Mouse (Mus musculus) myocyte (in vitro differentiated cells): Measurements from ENCODE around the gene Fkbp6. TPM values are rescaled to one million over a fixed set of nuclear protein-coding genes. Genes with fewer than 3 reads are reported as not detected.

ENCODE experiments used
- H3K27me3 ChIP-seq: one replicate; pipeline ENCODE4 v1.6.1; 2011; ENCODE audit not compliant: control insufficient read depth, insufficient read depth, insufficient read length
- H3K36me3 ChIP-seq: one replicate; pipeline ENCODE4 v1.6.1; 2011; ENCODE audit not compliant: control insufficient read depth, insufficient read depth
- H3K4me2 ChIP-seq: one replicate; pipeline ENCODE4 v1.6.1; 2011; ENCODE audit warnings: low read depth, control low read depth
- H3K4me3 ChIP-seq: one replicate; pipeline ENCODE4 v1.5.1; 2011; ENCODE audit warnings: mild to moderate bottlenecking, control low read depth, moderate library complexity
- H3K79me2 ChIP-seq: one replicate; pipeline ENCODE4 v1.6.1; 2011; ENCODE audit not compliant: control insufficient read depth, insufficient read depth
- H3ac ChIP-seq: one replicate; pipeline ENCODE4 v1.6.1; 2011; ENCODE audit not compliant: control insufficient read depth, insufficient read length
- CEBPB ChIP-seq: IDR thresholded peaks from 2 replicates; pipeline ENCODE4 v1.6.1; 2011; ENCODE audit warnings: mild to moderate bottlenecking, moderate library complexity; ENCODE audit not compliant: poor library complexity, insufficient read depth, severe bottlenecking
- E2F4 ChIP-seq: IDR thresholded peaks from one replicate; pipeline ENCODE4 v1.6.1; 2011; ENCODE audit warnings: mild to moderate bottlenecking, control low read depth, moderate library complexity; ENCODE audit not compliant: insufficient read depth
- MAX ChIP-seq: IDR thresholded peaks from one replicate; pipeline ENCODE4 v1.6.1; 2011; ENCODE audit warnings: low read depth, mild to moderate bottlenecking, control low read depth
- MYOD1 ChIP-seq, 3 experiments: IDR thresholded peaks; one replicate each; pipeline ENCODE4 v1.6.1; 2011; ENCODE audit warnings: control low read depth in 2 of 3, low read depth in 2 of 3, mild to moderate bottlenecking in 2 of 3, moderate library complexity in 1 of 3; ENCODE audit not compliant: insufficient read length in 2 of 3, control insufficient read depth in 1 of 3
- MYOG ChIP-seq, 3 experiments: IDR thresholded peaks; one replicate each; pipeline ENCODE4 v1.6.1; 2011; ENCODE audit warnings: control low read depth in 2 of 3, low read depth in 2 of 3, mild to moderate bottlenecking in 2 of 3; ENCODE audit not compliant: insufficient read length in 2 of 3, control insufficient read depth in 1 of 3, insufficient read depth in 1 of 3
- POLR2A ChIP-seq: IDR thresholded peaks from one replicate; pipeline ENCODE4 v1.6.1; 2011; ENCODE audit warnings: low read depth, mild to moderate bottlenecking, control low read depth, moderate library complexity; ENCODE audit not compliant: insufficient read length
- POLR2AphosphoS2 ChIP-seq: IDR thresholded peaks from one replicate; pipeline ENCODE4 v1.6.1; 2011; ENCODE audit warnings: low read depth, control low read depth; ENCODE audit not compliant: insufficient read length
- REST ChIP-seq: IDR thresholded peaks from one replicate; pipeline ENCODE4 v1.6.1; 2011; ENCODE audit warnings: mild to moderate bottlenecking, control low read depth, moderate library complexity; ENCODE audit not compliant: insufficient read depth, insufficient read length
- SRF ChIP-seq: IDR thresholded peaks from one replicate; pipeline ENCODE4 v1.6.1; 2011; ENCODE audit warnings: low read depth; ENCODE audit not compliant: control insufficient read depth, insufficient read length
- TCF12 ChIP-seq: IDR thresholded peaks from one replicate; pipeline ENCODE4 v1.6.1; 2011; ENCODE audit warnings: mild to moderate bottlenecking, control low read depth; ENCODE audit not compliant: poor library complexity, insufficient read depth, severe bottlenecking
- TCF3 ChIP-seq: IDR thresholded peaks from one replicate; pipeline ENCODE4 v1.6.1; 2011; ENCODE audit warnings: low read depth, control low read depth; ENCODE audit not compliant: insufficient read length
- USF1 ChIP-seq: IDR thresholded peaks from one replicate; pipeline ENCODE4 v1.6.1; 2011; ENCODE audit warnings: low read depth, mild to moderate bottlenecking, control low read depth, moderate library complexity
- polyA plus RNA-seq: library from polyadenylated mRNA; unstranded; fragments of >200 nt; fragmentation: generic; extraction: Trizol; gene quantifications from one replicate; pipeline ENCODE4 v1.2.1, GENCODE M21; 2012; ENCODE audit warnings: missing spikeins

Gene Fkbp6
- polyA plus RNA-seq, 1 experiment = not detected

DNA sequence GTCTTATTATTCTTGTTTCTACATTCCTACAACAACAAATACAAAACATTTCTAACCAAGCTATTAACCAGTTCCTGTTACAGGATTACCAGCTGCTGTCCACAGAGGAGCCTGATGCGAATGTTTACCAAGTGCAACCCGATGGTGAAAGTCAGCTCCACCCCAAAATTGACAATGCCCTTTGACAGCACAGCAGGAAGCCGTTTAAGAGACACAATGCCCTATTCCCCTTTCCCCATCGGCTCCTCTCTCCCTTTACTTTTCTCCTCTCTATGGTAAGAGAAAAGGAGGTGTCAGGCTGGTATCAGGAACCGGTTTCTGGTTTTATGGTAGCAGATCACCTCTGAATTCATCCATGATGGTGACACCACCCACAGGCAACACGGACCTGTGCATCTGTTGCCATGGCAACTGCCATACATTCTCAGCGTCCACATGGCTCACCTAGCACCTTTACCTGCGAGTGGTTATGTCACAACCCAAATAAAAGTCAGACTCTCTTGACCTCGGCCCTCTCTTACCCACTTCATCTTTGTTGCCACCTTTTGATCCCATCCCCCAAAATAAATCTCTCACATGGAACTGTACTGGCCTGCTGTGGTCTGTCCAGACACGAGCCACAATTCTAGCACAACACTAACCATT lies 43.4 kb downstream of the Fkbp6 start:
- TF ChIP-seq REST (no peak), E2F4 (no peak), MYOD1 (IDR thresholded peaks at IDR 0.05; ENCODE audit: control insufficient read depth in 1 of 3, insufficient read length in 2 of 3, low read depth in 2 of 3) (no peak), CEBPB (no peak), SRF (no peak), POLR2AphosphoS2 (no peak), MYOG (IDR thresholded peaks at IDR 0.05; ENCODE audit: control insufficient read depth in 1 of 3, insufficient read depth in 1 of 3, insufficient read length in 2 of 3, low read depth in 2 of 3) (no peak), USF1 (no peak), POLR2A (no peak), TCF12 (no peak), TCF3 (no peak), MAX (no peak)
- Histone ChIP-seq H3K79me2 (no peaks in the 10 kb centered on the region), H3ac (no peak overlapping the region), H3K4me2 (no peak overlapping the region), H3K27me3 (peaks cover 51% of the 10 kb centered on the region), H3K4me3 (no peak overlapping the region), H3K36me3 (no peaks in the 10 kb centered on the region)

DNA sequence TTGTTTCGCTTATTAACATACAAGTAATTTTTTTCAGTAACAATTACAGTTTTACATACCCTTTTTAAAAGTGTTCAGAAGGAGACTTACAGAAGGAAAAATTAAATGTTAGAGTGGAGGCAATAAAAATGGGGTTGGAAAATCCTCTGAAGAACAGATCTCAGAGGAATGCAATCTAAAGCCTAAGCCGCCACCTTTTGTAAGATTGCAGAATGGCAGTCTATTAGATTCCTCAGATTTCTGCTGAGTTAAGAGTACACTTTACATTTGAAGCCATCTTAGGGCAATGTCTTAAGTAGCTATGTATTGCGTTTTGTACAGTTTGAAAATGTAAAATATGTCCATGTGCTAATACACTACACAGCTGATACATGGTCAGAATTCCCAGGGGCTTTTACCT lies 47.4 kb downstream of the Fkbp6 start:
- H3ac ChIP-seq = no peak overlapping the region
- peaks cover 53% of the 10 kb centered on the region for H3K27me3 ChIP-seq

DNA sequence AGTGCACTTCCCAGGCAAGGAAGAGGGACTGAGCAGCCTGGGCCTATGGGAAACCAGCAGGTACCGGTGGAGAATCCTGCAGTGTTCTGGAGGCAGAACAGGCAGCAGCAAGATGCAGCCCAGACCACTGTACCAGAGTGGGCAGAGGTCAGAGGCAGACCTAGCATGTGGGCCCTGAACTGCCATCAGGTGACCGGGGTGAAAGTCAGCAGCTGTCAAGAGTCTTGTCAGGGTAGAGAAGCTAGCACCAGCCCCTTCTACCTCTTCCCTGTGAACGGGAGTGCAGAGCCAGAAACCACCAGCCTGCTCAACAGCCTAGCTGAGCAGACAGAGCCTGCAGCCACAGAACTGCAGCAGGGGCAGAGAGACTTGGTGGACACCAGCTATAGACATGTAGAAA lies 47.9 kb downstream of the Fkbp6 start:
- peaks cover 52% of the 10 kb centered on the region for H3K27me3 ChIP-seq
- TF ChIP-seq TCF12 (no peak), POLR2AphosphoS2 (no peak), USF1 (no peak), MYOD1 (IDR thresholded peaks at IDR 0.05; ENCODE audit: control insufficient read depth in 1 of 3, insufficient read length in 2 of 3, low read depth in 2 of 3) (no peak), MAX (no peak), POLR2A (no peak), CEBPB (no peak), MYOG (IDR thresholded peaks at IDR 0.05; ENCODE audit: control insufficient read depth in 1 of 3, insufficient read depth in 1 of 3, insufficient read length in 2 of 3, low read depth in 2 of 3) (no peak), E2F4 (no peak), REST (no peak)
- H3K36me3 ChIP-seq = no peaks in the 10 kb centered on the region

More for the DNA sequence above, 47.4 kb downstream of the Fkbp6 start:
- no peak overlapping the region for H3K4me2 ChIP-seq
- no peak overlapping the region for H3K4me3 ChIP-seq
- no peak for TF ChIP-seq MAX
- TF ChIP-seq TCF3 = no peak
- no peak for TF ChIP-seq MYOG (IDR thresholded peaks at IDR 0.05; ENCODE audit: control insufficient read depth in 1 of 3, insufficient read depth in 1 of 3, insufficient read length in 2 of 3, low read depth in 2 of 3)
- no peak for TF ChIP-seq SRF
- TF ChIP-seq MYOD1 (IDR thresholded peaks at IDR 0.05; ENCODE audit: control insufficient read depth in 1 of 3, insufficient read length in 2 of 3, low read depth in 2 of 3) = no peak
- no peak for TF ChIP-seq REST
- TF ChIP-seq TCF12 = no peak
- no peaks in the 10 kb centered on the region for H3K79me2 ChIP-seq
- no peaks in the 10 kb centered on the region for H3K36me3 ChIP-seq

DNA sequence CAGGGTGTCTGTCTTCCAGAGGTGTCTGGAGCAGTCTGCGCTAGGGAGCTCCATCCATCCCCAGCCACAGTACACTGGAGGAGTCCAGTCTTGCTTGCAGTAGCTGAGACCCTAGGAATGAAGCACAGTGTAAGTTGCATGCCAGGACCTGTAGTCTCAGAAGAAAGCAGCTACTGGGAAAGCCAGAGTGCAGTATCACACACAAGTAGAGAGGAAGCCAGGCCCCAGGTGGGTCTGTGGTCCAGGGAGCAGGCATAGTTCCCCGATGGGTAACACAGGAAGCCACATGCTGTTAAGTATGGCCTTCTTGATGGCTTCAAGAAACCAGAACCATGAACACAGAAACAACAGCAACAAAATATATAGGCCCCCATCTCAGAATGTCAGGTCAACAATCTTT lies 57.8 kb downstream of the Fkbp6 start:
- H3K36me3 ChIP-seq = no peaks in the 10 kb centered on the region
- no peak overlapping the region for H3ac ChIP-seq
- H3K79me2 ChIP-seq = no peaks in the 10 kb centered on the region
- TF ChIP-seq CEBPB = no peak
- TF ChIP-seq POLR2A = no peak
- TF ChIP-seq TCF12 = no peak
- TF ChIP-seq TCF3 = no peak
- TF ChIP-seq POLR2AphosphoS2 = no peak
- no peak for TF ChIP-seq USF1
- TF ChIP-seq REST = no peak
- no peak for TF ChIP-seq SRF
- no peak for TF ChIP-seq E2F4
- TF ChIP-seq MYOG (IDR thresholded peaks at IDR 0.05; ENCODE audit: control insufficient read depth in 1 of 3, insufficient read depth in 1 of 3, insufficient read length in 2 of 3, low read depth in 2 of 3) = no peak
- TF ChIP-seq MAX = no peak
- no peak for TF ChIP-seq MYOD1 (IDR thresholded peaks at IDR 0.05; ENCODE audit: control insufficient read depth in 1 of 3, insufficient read length in 2 of 3, low read depth in 2 of 3)
- H3K4me2 ChIP-seq = no peak overlapping the region
- H3K4me3 ChIP-seq = no peak overlapping the region
- H3K27me3 ChIP-seq = peaks cover 46% of the 10 kb centered on the region

More for the DNA sequence above, 47.9 kb downstream of the Fkbp6 start:
- Histone ChIP-seq H3ac (no peak overlapping the region), H3K4me2 (no peak overlapping the region), H3K4me3 (no peak overlapping the region), H3K79me2 (no peaks in the 10 kb centered on the region)

DNA sequence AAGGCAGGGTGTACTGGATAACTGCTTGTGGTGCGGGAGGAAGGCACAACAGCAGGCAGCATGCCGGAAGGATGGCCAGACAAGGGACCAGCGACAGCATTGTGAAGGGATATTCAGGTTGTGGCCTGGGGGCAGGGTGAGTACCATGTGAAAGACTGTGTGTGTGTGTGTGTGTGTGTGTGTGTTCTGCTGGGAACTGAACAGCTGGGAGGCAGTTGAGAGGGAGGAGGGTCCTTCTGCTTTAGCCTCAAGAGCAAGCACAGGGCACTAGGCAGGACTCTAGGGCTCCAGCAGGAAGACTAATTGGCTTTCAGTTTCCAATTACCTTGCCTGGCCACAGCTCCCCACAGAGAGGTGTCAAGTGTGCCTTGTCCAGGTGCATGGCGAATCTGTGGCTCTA lies 58.7 kb downstream of the Fkbp6 start:
- H3K79me2 ChIP-seq = no peaks in the 10 kb centered on the region
- TF ChIP-seq SRF (no peak), MAX (no peak), TCF3 (no peak)
- H3K36me3 ChIP-seq = no peaks in the 10 kb centered on the region
- no peak overlapping the region for H3K4me3 ChIP-seq
- H3ac ChIP-seq = no peak overlapping the region
- peaks cover 44% of the 10 kb centered on the region for H3K27me3 ChIP-seq
- H3K4me2 ChIP-seq = no peak overlapping the region
